Mouse (Mus musculus): ENCODE measurements around the gene Foxn3.
A peak's percentile ranks its signal among the peaks of the same experiment; 100 is the strongest.
"Not testable (repeated sequence)": the region's sequence is repeated elsewhere in the genome, so short reads cannot be mapped to it uniquely, and the experiment has no call there.

Gene Foxn3

GRCm38 (mm10) chr12:99221087-99221846, 342.1 kb downstream of the Foxn3 start:
- DNase-seq (ENCODE audit: low read depth, low spot score), result no peak

GRCm38 (mm10) chr12:99220333-99220732, 343.0 kb downstream of the Foxn3 start:
- DNase-seq (ENCODE audit: low read depth, low spot score), result peak; percentile 67

- DNase-seq (ENCODE audit: low read depth, low spot score), result no peak
These were observed 343.6 kb downstream of the Foxn3 start for GRCm38 (mm10) chr12:99219812-99220211.

- DNase-seq (ENCODE audit: low read depth, low spot score), result no peak
These were observed 346.2 kb downstream of the Foxn3 start for GRCm38 (mm10) chr12:99217145-99217698.

- DNase-seq (ENCODE audit: low read depth, low spot score), result no peak
These were observed 347.0 kb downstream of the Foxn3 start for GRCm38 (mm10) chr12:99216341-99216761.

GRCm38 (mm10) chr12:99215521-99216255, 347.7 kb downstream of the Foxn3 start:
- DNase-seq (ENCODE audit: low read depth, low spot score), result no peak

DNA sequence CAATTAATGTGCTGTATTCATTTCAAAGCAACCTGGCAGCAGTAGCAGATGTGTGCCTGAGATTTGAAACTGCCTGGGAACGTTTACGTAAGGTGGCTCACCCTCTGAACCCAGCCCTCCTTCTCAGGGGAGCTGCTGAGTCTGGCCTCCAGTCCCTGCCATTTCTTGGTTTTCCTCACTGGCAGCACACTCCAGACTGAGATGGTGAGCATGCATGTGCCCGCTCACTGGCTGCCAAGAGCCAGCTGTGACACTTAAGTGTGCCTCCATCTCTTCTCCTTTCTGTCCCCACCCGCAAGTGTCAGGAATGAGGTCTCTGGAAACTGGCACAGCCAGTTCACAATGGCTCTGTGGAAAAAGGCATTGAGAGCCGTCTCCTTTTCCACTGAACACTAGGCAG, 349.3 kb downstream of the Foxn3 start:
- no peak for DNase-seq (ENCODE audit: low read depth, low spot score)

GRCm38 (mm10) chr12:99213218-99213617, 350.2 kb downstream of the Foxn3 start:
- no peak for DNase-seq (ENCODE audit: low read depth, low spot score)

DNA sequence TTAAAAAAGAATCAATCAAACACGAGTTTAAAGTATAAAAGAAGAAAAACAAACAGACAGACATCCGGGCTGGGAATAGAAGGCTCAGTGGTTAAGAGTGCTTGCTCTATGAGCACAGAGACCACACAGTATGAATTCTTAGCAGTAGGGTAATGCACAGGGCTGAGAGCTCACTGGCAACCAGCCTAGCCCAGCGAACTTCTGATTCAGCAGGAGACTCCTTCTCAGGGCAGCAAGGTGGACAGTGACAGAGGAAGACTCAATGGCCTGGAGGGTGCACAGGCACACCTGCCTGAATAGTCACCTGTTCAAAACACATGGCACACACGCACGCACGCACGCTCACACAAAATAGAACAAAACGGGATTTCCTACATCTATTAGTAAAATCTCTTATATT, 353.6 kb downstream of the Foxn3 start:
- DNase-seq (ENCODE audit: low read depth, low spot score), result no peak

DNA sequence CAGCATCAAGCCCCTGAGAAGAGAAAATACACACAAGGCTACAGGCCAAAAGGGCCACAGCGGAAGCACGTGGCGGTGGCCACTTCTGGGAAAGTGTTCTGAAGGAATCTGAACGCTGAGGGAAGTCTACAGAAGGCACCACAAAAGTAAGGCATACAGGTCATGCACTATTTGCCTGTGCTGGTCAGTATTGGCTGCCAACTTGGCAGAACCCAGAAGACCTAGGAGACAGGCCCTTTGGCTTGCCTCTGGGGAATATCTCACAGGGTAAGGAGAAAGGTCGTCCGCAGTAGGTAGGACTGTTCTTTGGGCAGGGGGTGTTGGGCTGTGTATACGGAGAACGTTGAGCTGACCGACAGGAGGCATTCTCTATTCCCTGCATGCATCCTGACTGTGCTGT, 355.1 kb downstream of the Foxn3 start:
- no peak for DNase-seq (ENCODE audit: low read depth, low spot score)

DNA sequence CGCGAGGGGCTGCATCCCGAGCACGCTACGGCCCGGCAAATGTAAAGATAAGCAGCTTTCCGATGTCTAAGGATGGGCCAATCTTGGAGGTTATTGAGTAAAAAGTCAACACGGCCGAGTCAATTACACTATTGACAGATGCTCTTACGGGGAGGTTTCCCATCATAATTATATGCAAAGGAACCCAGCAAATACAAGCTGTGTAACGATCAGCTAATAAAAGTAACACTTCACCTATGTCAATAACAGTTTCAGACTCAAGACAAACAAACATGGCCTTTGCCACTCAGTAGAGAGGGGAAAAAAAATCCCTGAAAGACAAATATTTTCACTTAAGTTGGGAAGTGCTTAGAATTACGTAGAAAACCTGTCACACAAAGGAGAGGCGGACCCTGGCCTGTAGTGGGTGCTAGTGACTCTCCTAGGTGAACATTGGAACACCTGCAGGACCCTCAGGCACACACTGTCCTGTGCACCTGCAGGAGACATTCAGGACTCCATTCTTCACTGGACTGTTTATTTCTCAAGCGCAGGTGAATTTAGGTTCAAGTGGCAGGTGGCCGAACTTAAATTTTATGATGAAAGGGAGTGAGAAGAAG, 356.3 kb downstream of the Foxn3 start:
- no peak for DNase-seq (ENCODE audit: low read depth, low spot score)

DNA sequence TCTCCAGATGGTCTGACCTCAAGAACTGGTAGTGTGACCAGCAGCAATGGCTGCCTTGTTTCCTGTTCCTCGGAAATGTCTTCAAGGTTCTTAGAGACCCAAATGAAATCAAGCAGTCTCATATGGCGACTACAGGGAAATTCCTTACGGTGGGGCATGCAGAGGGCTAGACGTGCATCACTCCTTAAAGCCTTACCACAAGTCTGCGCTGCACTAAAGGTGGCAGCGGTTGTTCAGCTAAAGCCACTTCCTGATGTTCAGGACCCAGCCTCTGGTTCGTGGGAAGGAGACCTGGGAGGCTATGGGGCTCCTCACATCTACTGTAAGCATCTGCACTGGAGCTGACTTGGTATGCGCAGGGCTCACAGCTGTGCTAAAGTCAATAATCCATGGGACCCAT, 357.6 kb downstream of the Foxn3 start:
- no peak for DNase-seq (ENCODE audit: low read depth, low spot score)

DNA sequence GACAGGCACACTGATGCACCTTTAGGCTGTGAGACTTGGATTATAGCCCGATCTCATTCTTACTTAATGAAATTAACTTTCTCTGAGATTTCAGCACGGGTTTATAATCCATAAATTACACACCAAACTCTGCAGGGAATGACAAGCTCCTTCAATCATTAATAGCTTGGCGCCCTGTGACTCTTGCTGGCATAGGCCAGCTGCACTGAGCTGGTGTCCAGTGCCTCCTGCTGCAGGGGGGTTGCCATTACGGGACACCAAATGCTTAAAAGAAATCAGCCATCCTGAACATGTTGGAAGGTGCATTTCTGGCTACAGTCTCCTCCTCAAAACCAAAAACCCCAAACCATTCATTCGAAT, 364.3 kb downstream of the Foxn3 start:
- DNase-seq (ENCODE audit: low read depth, low spot score), result no peak

- no peak for DNase-seq (ENCODE audit: low read depth, low spot score)
These were observed 364.8 kb downstream of the Foxn3 start for GRCm38 (mm10) chr12:99198428-99199123.

DNA sequence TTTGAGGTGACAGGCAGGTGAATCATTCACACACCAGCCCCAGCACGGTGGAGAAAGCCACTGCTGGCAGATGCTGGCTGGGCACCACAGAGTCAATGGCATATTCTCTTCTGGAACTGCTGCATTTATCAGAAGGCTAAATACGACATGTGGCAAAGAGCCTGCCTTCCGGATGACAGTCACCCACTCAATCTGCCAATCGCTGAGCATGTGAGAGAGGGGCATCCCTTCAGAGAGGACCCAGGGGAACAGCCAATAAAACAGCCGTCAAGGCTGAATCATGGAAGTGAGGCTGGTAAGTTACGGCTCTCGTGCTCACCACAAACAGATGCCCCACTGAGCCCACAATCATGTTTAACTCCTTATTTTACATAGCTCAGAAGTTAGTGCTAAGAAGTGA, 366.4 kb downstream of the Foxn3 start:
- no peak for DNase-seq (ENCODE audit: low read depth, low spot score)

GRCm38 (mm10) chr12:99195655-99196054, 367.7 kb downstream of the Foxn3 start:
- no peak for DNase-seq (ENCODE audit: low read depth, low spot score)

DNA sequence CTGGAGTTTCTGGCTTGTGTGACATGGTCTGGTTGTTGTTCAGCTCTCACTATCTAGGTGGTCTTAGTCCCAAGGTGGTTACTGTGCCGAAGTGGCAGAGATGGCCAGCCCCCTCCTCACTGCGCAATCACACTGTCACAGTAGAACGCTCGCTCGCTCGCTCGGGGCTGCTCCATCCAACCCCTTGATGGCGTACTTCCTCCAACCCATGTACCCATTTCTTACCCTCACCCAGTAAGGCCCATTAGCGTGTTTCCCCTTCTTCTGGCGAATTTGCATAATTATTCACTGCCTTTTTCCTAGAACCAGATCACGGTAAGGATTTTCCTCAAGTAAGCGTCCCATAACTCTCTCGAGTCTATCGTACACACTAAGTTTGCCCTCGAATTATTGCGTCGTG, 369.3 kb downstream of the Foxn3 start:
- DNase-seq (ENCODE audit: low read depth, low spot score), result not testable (repeated sequence)

GRCm38 (mm10) chr12:99187671-99188070, 375.7 kb downstream of the Foxn3 start:
- DNase-seq (ENCODE audit: low read depth, low spot score), result no peak

- DNase-seq (ENCODE audit: low read depth, low spot score), result no peak
These were observed 377.1 kb downstream of the Foxn3 start for GRCm38 (mm10) chr12:99186239-99186638.

GRCm38 (mm10) chr12:99183261-99183792, 380.1 kb downstream of the Foxn3 start:
- DNase-seq (ENCODE audit: low read depth, low spot score), result no peak

- no peak for DNase-seq (ENCODE audit: low read depth, low spot score)
These were observed 381.0 kb downstream of the Foxn3 start for GRCm38 (mm10) chr12:99182338-99182737.

Measured in retina, postnatal 7 days (tissue).